Mouse (Mus musculus) ES-E14 (cell line): Measurements from ENCODE around the gene Azin2. TPM values are rescaled to one million over a fixed set of nuclear protein-coding genes. Genes with fewer than 3 reads are reported as not detected.
A peak's percentile ranks its signal among the peaks of the same experiment; 100 is the strongest.

Source experiments
- DNase-seq: peaks from one replicate; pipeline ENCODE4 v3.0.0-alpha.2; 2013; ENCODE audit warnings: low read depth, low spot score
- H3K27ac ChIP-seq: 2 replicates; pipeline ENCODE4 v1.5.1; 2012; ENCODE audit warnings: low read depth, mild to moderate bottlenecking, low read length, moderate library complexity, mixed read lengths; ENCODE audit not compliant: poor library complexity, insufficient read depth, severe bottlenecking
- H3K36me3 ChIP-seq: 2 replicates; pipeline ENCODE4 v1.6.1; 2012; ENCODE audit warnings: mild to moderate bottlenecking, low read length, moderate library complexity, mixed read lengths; ENCODE audit not compliant: control insufficient read depth, poor library complexity, insufficient read depth, severe bottlenecking
- H3K4me1 ChIP-seq, 2 experiments: fragments of 150-350 bp in 1 of 2; sonication (generic) in 1 of 2; 2 replicates each; pipeline ENCODE4 v1.6.1; 2012; ENCODE audit warnings: low read length in 2 of 2, mild to moderate bottlenecking in 1 of 2, mixed read lengths in 1 of 2; ENCODE audit not compliant: control insufficient read depth in 2 of 2, insufficient read depth in 2 of 2, poor library complexity in 1 of 2
- H3K4me3 ChIP-seq, 2 experiments: fragments of 150-350 bp in 1 of 2; sonication (generic) in 1 of 2; 2 replicates each; pipeline ENCODE4 v1.5.1; 2012; ENCODE audit warnings: low read length in 2 of 2, low read depth in 1 of 2, mild to moderate bottlenecking in 1 of 2, mixed read lengths in 1 of 2; ENCODE audit not compliant: insufficient read depth in 1 of 2, poor library complexity in 1 of 2, severe bottlenecking in 1 of 2
- H3K9ac ChIP-seq: 2 replicates; pipeline ENCODE4 v1.6.1; 2012; ENCODE audit warnings: low read depth, mild to moderate bottlenecking, low read length, mixed read lengths; ENCODE audit not compliant: poor library complexity, insufficient read depth, severe bottlenecking
- H3K9me3 ChIP-seq: fragments of 150-350 bp; sonication (generic); 2 replicates; pipeline ENCODE4 v1.6.1; 2012; ENCODE audit warnings: low read depth, mild to moderate bottlenecking, low read length; ENCODE audit not compliant: control insufficient read depth, insufficient read depth
- CHD2 ChIP-seq: IDR thresholded peaks from 2 replicates; pipeline ENCODE4 v1.6.1; 2014; ENCODE audit warnings: mild to moderate bottlenecking, low read depth, low read length, inconsistent platforms
- HCFC1 ChIP-seq: IDR thresholded peaks from 2 replicates; pipeline ENCODE4 v1.6.1; 2012; ENCODE audit warnings: low read length, inconsistent platforms, borderline replicate concordance; ENCODE audit not compliant: insufficient read depth
- MAFK ChIP-seq: IDR thresholded peaks from 2 replicates; pipeline ENCODE4 v1.6.1; 2014; ENCODE audit warnings: mild to moderate bottlenecking, low read depth, low read length, inconsistent platforms; ENCODE audit not compliant: insufficient read depth
- ZC3H11A ChIP-seq: IDR thresholded peaks from 2 replicates; pipeline ENCODE4 v1.6.1; 2012; ENCODE audit warnings: low read depth, mild to moderate bottlenecking, inconsistent platforms, low read length, borderline replicate concordance
- ZNF384 ChIP-seq: IDR thresholded peaks from 2 replicates; pipeline ENCODE4 v1.6.1; 2012; ENCODE audit warnings: low read depth, low read length, inconsistent platforms
- in situ Hi-C, 2 experiments: fragments of 600-800 bp; cut with MboI; formaldehyde crosslinking; loops; one replicate each; pipeline ENCODE4 v1.15.1; 2025; ENCODE audit warnings: low sequenced_read_pairs in 2 of 2, inconsistent platforms in 1 of 2; ENCODE audit not compliant: unreplicated experiment in 2 of 2
- total RNA-seq: library from RNA; depleted of rRNA; stranded (reverse); fragments of 300-350 nt; gene quantifications from 2 replicates; pipeline ENCODE4 v1.2.3, GENCODE M21; 2012

Gene Azin2
- total RNA-seq, 1 experiment, result 16.0 TPM

GRCm38 (mm10) chr4:128983151-128983550 is 20.9 kb upstream of the Azin2 start:
- TF ChIP-seq HCFC1 (no peak), MAFK (no peak)
- H3K9me3 ChIP-seq, result no peaks in the 10 kb centered on the region

GRCm38 (mm10) chr4:128981833-128982180 is 19.6 kb upstream of the Azin2 start:
- Histone ChIP-seq H3K36me3 (no peaks in the 10 kb centered on the region), H3K9me3 (no peaks in the 10 kb centered on the region), H3K4me3 (peak overlapping the region in 1 of 2 experiments; percentile 15; a peak in 1 of 4 replicates), H3K27ac (no peak overlapping the region; the same call in 1 of the 2 replicates), H3K9ac (no peak overlapping the region; the same call in 1 of the 2 replicates), H3K4me1 (peaks cover 3 to 9% of the 10 kb centered on the region in 2 experiments)
- TF ChIP-seq HCFC1 (no peak), ZC3H11A (no peak)
- no peak for DNase-seq
- in situ Hi-C loops, result no loop called here

More at GRCm38 (mm10) chr4:128983151-128983550, 20.9 kb upstream of the Azin2 start:
- in situ Hi-C loops, result no loop called here
- H3K36me3 ChIP-seq, result no peaks in the 10 kb centered on the region
- DNase-seq, result no peak
- H3K4me1 ChIP-seq, result peaks cover 3 to 9% of the 10 kb centered on the region in 2 experiments
- no peak overlapping the region for H3K9ac ChIP-seq
- H3K4me3 ChIP-seq, result no peak overlapping the region
- no peak overlapping the region for H3K27ac ChIP-seq

DNA sequence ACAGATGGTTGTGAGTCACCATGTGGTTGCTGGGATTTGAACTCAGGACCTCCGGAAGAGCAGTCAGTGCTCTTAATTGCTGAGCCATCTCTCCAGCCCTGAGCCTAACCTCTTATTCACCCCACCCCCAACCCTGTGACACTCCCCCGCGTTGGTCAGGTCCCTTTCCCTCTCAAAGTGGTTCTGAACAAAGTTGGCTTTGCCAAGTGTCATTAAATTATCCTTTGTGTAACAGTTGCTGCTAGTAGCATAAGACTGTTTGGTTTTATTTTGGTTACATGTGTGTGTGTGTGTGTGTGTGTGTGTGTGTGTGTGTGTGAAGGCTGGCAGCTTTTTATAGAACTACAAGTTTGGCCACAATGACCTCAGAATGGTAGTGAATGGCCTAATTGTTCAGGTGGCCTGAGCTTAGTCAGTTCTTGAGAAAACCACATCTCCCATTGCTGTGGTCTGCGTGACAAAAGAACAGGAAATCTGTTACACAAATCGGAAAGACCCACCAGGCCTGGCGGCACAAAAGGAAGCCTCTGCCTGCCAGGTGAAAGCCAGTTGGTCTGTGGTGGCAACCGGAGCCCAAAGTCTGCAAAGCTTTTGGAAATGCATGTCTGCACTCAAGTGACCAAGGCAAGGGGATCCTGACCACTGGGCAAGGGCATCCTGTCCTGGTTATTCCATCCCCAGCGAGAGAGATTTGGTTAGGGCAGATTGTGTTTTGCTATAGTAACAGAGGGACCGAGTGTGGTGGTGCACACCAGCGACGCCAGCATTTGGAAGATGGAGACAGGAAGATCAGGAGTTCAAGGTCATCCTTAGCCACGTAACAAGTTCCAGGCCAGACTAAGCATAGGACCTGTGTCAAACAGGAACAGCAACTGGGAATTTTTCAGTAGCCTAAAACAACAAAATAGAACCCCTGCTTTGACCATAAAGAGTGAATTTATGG is 18.9 kb upstream of the Azin2 start:
- Histone ChIP-seq H3K27ac (peak overlapping the region; percentile 81; the same call in 1 of the 2 replicates), H3K4me1 (peaks cover 3 to 9% of the 10 kb centered on the region in 2 experiments), H3K9me3 (no peaks in the 10 kb centered on the region), H3K9ac (peak overlapping the region; percentile 62), H3K4me3 (peak overlapping the region in 1 of 2 experiments; percentile 15; a peak in 1 of 4 replicates), H3K36me3 (no peaks in the 10 kb centered on the region)
- in situ Hi-C loops, result no loop called here
- TF ChIP-seq ZNF384 (no peak), MAFK (no peak), CHD2 (no peak), HCFC1 (no peak), ZC3H11A (no peak)
- DNase-seq, result no peak

GRCm38 (mm10) chr4:128978634-128979033 is 16.4 kb upstream of the Azin2 start:
- Histone ChIP-seq H3K4me3 (no peak overlapping the region), H3K9ac (no peak overlapping the region), H3K9me3 (no peaks in the 10 kb centered on the region), H3K36me3 (no peaks in the 10 kb centered on the region), H3K27ac (no peak overlapping the region), H3K4me1 (peaks cover 9 to 12% of the 10 kb centered on the region in 2 experiments)
- in situ Hi-C loops, result no loop called here
- no peak for DNase-seq
- TF ChIP-seq ZC3H11A (no peak), HCFC1 (no peak), ZNF384 (no peak), MAFK (no peak), CHD2 (no peak)
